8 mouse cellular contexts compared by ENCODE assay signal in genomic region chr17:70755039-70755668, GRCm38 (mm10).
DNase-seq lines count a peak whose midpoint lies in the region; ATAC-seq lines count a peak whose summit lies in the region.

No protein-coding gene starts in this region.

- peak overlapping the region; percentile 87 for H3K27ac ChIP-seq in intestine, embryonic 15.5 days

- no peaks in the 10 kb centered on the region for H3K27me3 ChIP-seq in intestine, embryonic 15.5 days (replicated peaks)

- peak overlapping the region; percentile 92 for H3K4me2 ChIP-seq in intestine, embryonic 15.5 days (replicated peaks)

- H3K9me3 ChIP-seq in intestine, embryonic 15.5 days: no peaks in the 10 kb centered on the region

- H3K4me1 ChIP-seq in intestine, embryonic 15.5 days (replicated peaks): peaks cover 12% of the 10 kb centered on the region

- under 1% methylated on average over 22 of the region's 22 CpGs for WGBS in intestine, embryonic 15.5 days

- ATAC-seq in intestine, embryonic 15.5 days: peak; percentile 68

- H3K36me3 ChIP-seq in intestine, embryonic 15.5 days: no peaks in the 10 kb centered on the region

- peak overlapping the region; percentile 38 for H3K4me3 ChIP-seq in intestine, embryonic 15.5 days (replicated peaks)

- DNase-seq in adipocyte (ENCODE audit: low spot score): peak; percentile 88
- peak; percentile 93 for DNase-seq in embryo, embryonic 10.5 days (ENCODE audit: low spot score)
- DNase-seq in gastrocnemius, postnatal 36 days: peak; percentile 89 to 91
- DNase-seq in left cerebral cortex, postnatal 25 days (ENCODE audit: low spot score in 2 of 2): peak; percentile 84 to 85
- peak; percentile 93 for DNase-seq in mesoderm, embryonic 11.5 days (ENCODE audit: low read depth, low spot score)
- peak; percentile 82 for DNase-seq in right cerebral cortex, postnatal 25 days
- DNase-seq in urinary bladder, postnatal 36 days (ENCODE audit: low spot score in 2 of 2): peak; percentile 90 to 91

- intact Hi-C loops in gastrocnemius, postnatal 36 days (cut with DNase I): loop anchor here (2.0 kb wide), 1 partner anchor 214 kb away; no protein-coding TSS in a partner anchor
- intact Hi-C loops in left cerebral cortex, postnatal 25 days (cut with DNase I): no loop called here

- H3K9ac ChIP-seq in intestine, embryonic 15.5 days: peak overlapping the region; percentile 48

Comparison
In these comparisons a context has a peak if more than half of its experiments do, and no peak if none do; other contexts are left out.
1. Peak in every context shown above with its lines: DNase-seq, ATAC-seq, H3K4me3 ChIP-seq and H3K27ac ChIP-seq.